Comparison of ENCODE assay signal across 10 mouse cellular contexts in genomic region chr6:23180096-23180495, GRCm38 (mm10). TPM values are rescaled to one million over a fixed set of nuclear protein-coding genes. Genes with fewer than 3 reads are reported as not detected.
DNase-seq lines count a peak whose midpoint lies in the region; ATAC-seq and TF ChIP-seq lines count a peak whose summit lies in the region.
"Had no signal": no experiment of that assay in that cellular context is flagged by ENCODE, and none has a peak within 500 bp of the region (broad histone marks: within the 10 kb centered on the region; RNA-seq: fewer than 3 reads in every experiment).

No protein-coding gene starts in this region.

- WGBS in stomach, postnatal 0 days, result 12% methylated on average over 8 of the region's 8 CpGs

- H3K4me3 ChIP-seq in stomach, postnatal 0 days (ENCODE audit: low read depth, low read length), result no peak overlapping the region
- H3K4me3 ChIP-seq: erythroblast, embryonic 14.5 days; neural tube, embryonic 13.5 days had no signal

- no peaks in the 10 kb centered on the region for H3K36me3 ChIP-seq in stomach, postnatal 0 days (ENCODE audit: control insufficient read depth, insufficient read depth, low read length)
- H3K36me3 ChIP-seq: neural tube, embryonic 13.5 days had no signal

- no peaks in the 10 kb centered on the region for H3K27me3 ChIP-seq in stomach, postnatal 0 days (ENCODE audit: control insufficient read depth, insufficient read depth, low read length)
- H3K27me3 ChIP-seq: neural tube, embryonic 13.5 days had no signal

- H3K27ac ChIP-seq in stomach, postnatal 0 days (replicated peaks), result no peak overlapping the region
- H3K27ac ChIP-seq: neural tube, embryonic 13.5 days had no signal

- no peaks in the 10 kb centered on the region for H3K4me1 ChIP-seq in stomach, postnatal 0 days (replicated peaks; ENCODE audit: control insufficient read depth, insufficient read depth)
- H3K4me1 ChIP-seq: neural tube, embryonic 13.5 days had no signal

- no peaks in the 10 kb centered on the region for H3K9me3 ChIP-seq in stomach, postnatal 0 days (ENCODE audit: control insufficient read depth, low read length)
- H3K9me3 ChIP-seq: neural tube, embryonic 13.5 days had no signal

- H3K4me2 ChIP-seq in stomach, postnatal 0 days (replicated peaks; ENCODE audit: low read depth), result peak overlapping the region; percentile 33; the same call in 1 of the 2 replicates
- H3K4me2 ChIP-seq: neural tube, embryonic 13.5 days had no signal

- peak; percentile 77 for TF ChIP-seq CTCF in stomach, postnatal 0 days (IDR thresholded peaks at IDR 0.05; ENCODE audit: low read depth)

- TF ChIP-seq EP300 in stomach, postnatal 0 days (optimal IDR thresholded peaks at IDR 0.05), result no peak

- DNase-seq in ovary, postnatal 14 days (ENCODE audit: low spot score), result peak; percentile 17
- DNase-seq in ovary, adult 18-20 months (ENCODE audit: low spot score), result no peak
- DNase-seq in c-Kit-positive CD71-negative TER-119-negative erythroid progenitor cells, embryonic 14.5 days (ENCODE audit: low read depth), result peak; percentile 3
- DNase-seq in frontal cortex, adult 2 months (ENCODE audit: extremely low spot score in 1 of 2, low spot score in 1 of 2), result peak; percentile 11 to 84
- peak; percentile 51 to 58 for DNase-seq in kidney, postnatal 4 days
- peak; percentile 49 for DNase-seq in lung, postnatal 14 days
- peak; percentile 56 for DNase-seq in stomach, postnatal 0 days (ENCODE audit: low spot score)
- DNase-seq in thymus, postnatal 36 days, result no peak

- peak; percentile 84 for ATAC-seq in stomach, postnatal 0 days (ENCODE audit: low FRiP score, low TSS enrichment)

- no peak overlapping the region for H3K9ac ChIP-seq in stomach, postnatal 0 days (ENCODE audit: low read length)
- H3K9ac ChIP-seq: neural tube, embryonic 13.5 days had no signal

RNA-seq across cellular contexts. Expression of gene Aass, which starts 47.3 kb away (rescaled TPM):
- polyA plus RNA-seq in frontal cortex, adult 2 months (2012; rRNA removed), result 3.5 and 3.8 TPM in 2 replicates
- 0.29 and 0.32 TPM in 2 replicates for polyA plus RNA-seq in stomach, postnatal 0 days (2015; fragmentation: Nextera tagmentation; extraction: Ambion mirVana)
- polyA plus RNA-seq: erythroblast, embryonic 14.5 days had no signal

Comparison
In these comparisons a context has a peak if more than half of its experiments do, and no peak if none do; other contexts are left out.
1. DNase-seq: peak in ovary, postnatal 14 days (single experiment), c-Kit-positive CD71-negative TER-119-negative erythroid progenitor cells, embryonic 14.5 days (single experiment), frontal cortex, adult 2 months (2 of 2), kidney, postnatal 4 days (2 of 2), lung, postnatal 14 days (single experiment) and stomach, postnatal 0 days (single experiment); none in ovary, adult 18-20 months (single experiment) and thymus, postnatal 36 days (0 of 2).